Mouse (Mus musculus): ENCODE data around the gene Dok5. TPM values are rescaled to one million over a fixed set of nuclear protein-coding genes. Genes with fewer than 3 reads are reported as not detected.

Dok5 gene
- polyA plus RNA-seq (2012; ENCODE audit: low replicate concordance) = not detected in 2 replicates

DNA sequence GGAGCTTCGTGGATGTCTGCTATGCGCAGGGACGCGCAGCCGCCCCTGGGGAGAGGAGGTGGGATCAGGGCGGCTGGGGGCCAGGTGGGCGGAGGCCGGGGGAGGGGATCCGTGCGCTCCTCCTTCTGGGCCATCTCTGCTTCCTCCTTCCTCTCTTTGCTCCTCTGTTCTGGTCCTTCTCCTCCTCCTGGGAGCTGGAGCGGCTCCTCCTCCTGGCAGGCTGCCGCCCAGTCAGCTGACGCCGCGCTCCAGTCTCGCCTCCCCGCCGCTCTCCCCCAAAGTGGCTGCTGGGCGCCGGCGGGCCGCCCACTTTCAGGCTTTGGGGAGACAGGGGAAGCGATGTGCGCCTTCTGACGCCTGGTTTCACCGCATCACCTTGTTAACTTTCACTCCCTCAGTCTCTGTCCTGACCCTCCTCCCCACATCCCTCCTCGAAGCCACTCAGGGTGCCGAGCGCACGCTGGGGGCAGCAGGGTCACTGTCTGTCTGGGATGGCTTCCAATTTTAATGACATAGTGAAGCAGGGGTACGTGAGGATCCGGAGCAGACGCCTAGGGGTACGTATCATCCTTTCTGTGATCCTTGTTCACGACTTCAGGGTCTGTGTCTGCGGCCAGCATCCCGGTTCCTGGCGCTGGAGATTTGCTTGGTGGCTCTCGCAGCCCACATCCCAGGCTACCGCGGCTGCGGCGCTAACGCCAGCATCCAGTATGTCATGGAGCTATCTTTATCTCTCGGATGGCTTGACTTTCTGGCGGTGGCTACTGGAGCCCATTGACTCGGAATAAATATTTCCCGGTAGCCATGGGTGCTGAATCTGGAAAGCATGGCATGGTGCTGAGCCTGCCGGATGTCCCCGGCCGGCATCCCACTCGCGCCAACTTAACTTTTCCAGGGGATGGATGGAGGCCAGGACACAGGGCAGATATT is at the start of gene Dok5:
Dok5 (plus strand) TSS at position 176 of the 930 bp plus-strand sequence.

Other genes with a start within 250 kb of the Dok5 start
- gene Pfdn4, start 235.4 kb upstream of the Dok5 start, polyA plus RNA-seq (2012; ENCODE audit: low replicate concordance) = 4.6 and 6.9 TPM in 2 replicates
- gene Cyp24a1, start 234.7 kb upstream of the Dok5 start, polyA plus RNA-seq (2012; ENCODE audit: low replicate concordance) = not detected in 2 replicates
- gene 4930470P17Rik, start 129.8 kb upstream of the Dok5 start, polyA plus RNA-seq (2012; ENCODE audit: low replicate concordance) = not detected in 2 replicates